Mouse (Mus musculus) liver, adult 2 months (tissue): Measurements from ENCODE around the gene AK157302. TPM values are rescaled to one million over a fixed set of nuclear protein-coding genes. Genes with fewer than 3 reads are reported as not detected.

Source experiments
- DNase-seq: peaks from one replicate; pipeline ENCODE4 v3.0.0-alpha.2; 2011; ENCODE audit warnings: low read depth, low spot score; ENCODE audit errors: extremely low read depth
- H3K27ac ChIP-seq: fragments of 200-500 bp; replicated peaks from 2 replicates; pipeline ENCODE4 v1.5.1; 2012; ENCODE audit warnings: low read depth, mild to moderate bottlenecking, control low read depth, inconsistent platforms, low read length; ENCODE audit not compliant: insufficient read depth
- H3K27me3 ChIP-seq: fragments of 200-500 bp; 2 replicates; pipeline ENCODE4 v1.6.1; 2012; ENCODE audit warnings: mild to moderate bottlenecking, moderate library complexity, low read length, inconsistent platforms; ENCODE audit not compliant: control insufficient read depth, insufficient read depth
- H3K36me3 ChIP-seq: fragments of 200-500 bp; 2 replicates; pipeline ENCODE4 v1.6.1; 2012; ENCODE audit warnings: low read length, inconsistent platforms; ENCODE audit not compliant: control insufficient read depth, insufficient read depth
- H3K4me1 ChIP-seq: fragments of 200-500 bp; 2 replicates; pipeline ENCODE4 v1.6.1; 2011; ENCODE audit warnings: low read length; ENCODE audit not compliant: control insufficient read depth, insufficient read depth
- H3K4me3 ChIP-seq: fragments of 200-500 bp; 2 replicates; pipeline ENCODE4 v1.5.1; 2011; ENCODE audit warnings: low read depth, mild to moderate bottlenecking, control low read depth, low read length, moderate library complexity; ENCODE audit not compliant: insufficient read depth
- H3K79me2 ChIP-seq: fragments of 200-500 bp; 2 replicates; pipeline ENCODE4 v1.6.1; 2012; ENCODE audit warnings: inconsistent platforms, mild to moderate bottlenecking, low read length, moderate library complexity; ENCODE audit not compliant: control insufficient read depth, insufficient read depth
- H3K9ac ChIP-seq: fragments of 200-500 bp; 2 replicates; pipeline ENCODE4 v1.6.1; 2012; ENCODE audit warnings: low read depth, mild to moderate bottlenecking, control low read depth, inconsistent platforms, low read length
- CTCF ChIP-seq: fragments of 200-500 bp; IDR thresholded peaks from 2 replicates; pipeline ENCODE4 v1.5.1; 2011; ENCODE audit warnings: low read depth, low read length, control low read depth
- POLR2A ChIP-seq: fragments of 200-500 bp; IDR thresholded peaks from 2 replicates; pipeline ENCODE4 v1.6.1; 2011; ENCODE audit warnings: low read length, control low read depth; ENCODE audit not compliant: insufficient read depth; ENCODE audit errors: extremely low read depth
- WGBS: fragments of 180-500 bp; shearing (Covaris S2); methylation state at CpG from one replicate; pipeline ENCODE4 v1.1.7; 2018; 5-methylcytosine and 5-hydroxymethylcytosine counted together
- polyA plus RNA-seq: library from polyadenylated mRNA; depleted of rRNA; stranded (reverse); fragments of >200 nt; gene quantifications from 2 replicates; pipeline ENCODE4 v1.2.3, GENCODE M21; 2012; rRNA removed
- total RNA-seq: library from RNA; depleted of rRNA; stranded (reverse); fragments of >200 nt; gene quantifications from 2 replicates; pipeline ENCODE4 v1.2.3, GENCODE M21; 2014; rRNA removed

AK157302 gene
- total RNA-seq, result 0.27 and 0.28 TPM in 2 replicates
- polyA plus RNA-seq, result 0.11 TPM in 1 of 2 replicates, not detected in the other

DNA sequence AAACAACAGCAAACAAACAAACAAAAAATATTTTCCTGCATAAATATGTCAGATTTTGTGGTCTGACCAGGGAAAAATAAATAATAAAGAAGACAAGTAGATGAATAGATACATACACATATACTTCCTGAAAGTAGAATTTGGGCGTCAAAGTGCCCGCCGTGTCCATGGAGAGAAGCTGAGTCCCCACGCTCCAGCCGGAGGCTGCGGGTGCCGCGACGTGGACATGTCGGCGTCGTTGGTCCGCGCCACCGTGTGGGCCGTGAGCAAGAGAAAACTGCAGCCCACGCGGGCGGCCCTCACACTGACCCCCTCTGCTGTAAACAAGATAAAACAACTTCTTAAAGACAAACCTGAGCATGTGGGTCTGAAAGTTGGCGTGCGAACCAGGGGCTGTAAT is at the start of gene AK157302:
AK157302 (plus strand) TSS at position 144 of the 400 bp plus-strand sequence.
- H3K4me3 ChIP-seq, result no peak within 1 kb of the TSS
- WGBS, result 93% methylated on average over 21 of the region's 21 CpGs
- no peak for TF ChIP-seq CTCF
- no peak for TF ChIP-seq POLR2A
- DNase-seq, result no peak
- no peaks in the 10 kb centered on the region for H3K27me3 ChIP-seq
- no peaks in the 10 kb centered on the region for H3K79me2 ChIP-seq
- H3K27ac ChIP-seq, result no peak within 1 kb of the TSS
- H3K36me3 ChIP-seq, result no peaks in the 10 kb centered on the region
- no peak within 1 kb of the TSS for H3K9ac ChIP-seq
- no peaks in the 10 kb centered on the region for H3K4me1 ChIP-seq

DNA sequence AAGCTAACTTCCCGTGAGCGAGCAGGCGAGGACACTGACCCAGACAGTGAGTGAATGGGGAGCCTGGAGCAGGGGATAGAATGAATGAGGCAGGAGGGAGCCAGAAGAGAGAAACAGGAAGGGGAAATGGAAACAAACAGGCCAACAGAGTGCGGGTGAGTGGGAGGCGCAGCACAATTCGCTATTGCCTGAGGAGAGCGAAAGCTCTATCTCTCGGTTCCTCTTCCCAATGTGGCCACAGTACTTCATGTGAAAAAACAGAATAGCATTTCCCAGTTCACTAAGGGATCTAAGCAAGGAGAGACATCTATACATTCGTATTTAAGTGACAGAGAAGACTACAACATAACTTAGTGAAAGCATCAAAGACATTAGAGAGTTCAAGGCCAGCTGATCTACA is 48.2 kb upstream of the AK157302 start:
- Histone ChIP-seq H3K27me3 (no peaks in the 10 kb centered on the region), H3K4me1 (peaks cover 16% of the 10 kb centered on the region), H3K4me3 (no peak overlapping the region), H3K36me3 (peaks cover 52% of the 10 kb centered on the region), H3K27ac (no peak overlapping the region), H3K79me2 (peaks cover 8% of the 10 kb centered on the region; the same call in 1 of the 2 replicates), H3K9ac (no peak overlapping the region)
- DNase-seq, result no peak
- WGBS, result 72% methylated on average over 9 of the region's 9 CpGs
- TF ChIP-seq POLR2A (no peak), CTCF (no peak)

- H3K27ac ChIP-seq, result peak overlapping the region; percentile 75; the same call in 1 of the 2 replicates
- H3K27me3 ChIP-seq, result no peaks in the 10 kb centered on the region
- 63% methylated on average over 16 of the region's 16 CpGs for WGBS
- peak overlapping the region; percentile 12; the same call in 1 of the 2 replicates for H3K9ac ChIP-seq
- H3K36me3 ChIP-seq, result peaks cover 52% of the 10 kb centered on the region
- peaks cover 19% of the 10 kb centered on the region; the same call in 1 of the 2 replicates for H3K79me2 ChIP-seq
- peaks cover 18% of the 10 kb centered on the region for H3K4me1 ChIP-seq
- no peak overlapping the region for H3K4me3 ChIP-seq
- no peak for TF ChIP-seq CTCF
- no peak for TF ChIP-seq POLR2A
- peak; percentile 91 for DNase-seq
Observed at GRCm38 (mm10) chr13:21447856-21448614, 47.0 kb upstream of the AK157302 start.

DNA sequence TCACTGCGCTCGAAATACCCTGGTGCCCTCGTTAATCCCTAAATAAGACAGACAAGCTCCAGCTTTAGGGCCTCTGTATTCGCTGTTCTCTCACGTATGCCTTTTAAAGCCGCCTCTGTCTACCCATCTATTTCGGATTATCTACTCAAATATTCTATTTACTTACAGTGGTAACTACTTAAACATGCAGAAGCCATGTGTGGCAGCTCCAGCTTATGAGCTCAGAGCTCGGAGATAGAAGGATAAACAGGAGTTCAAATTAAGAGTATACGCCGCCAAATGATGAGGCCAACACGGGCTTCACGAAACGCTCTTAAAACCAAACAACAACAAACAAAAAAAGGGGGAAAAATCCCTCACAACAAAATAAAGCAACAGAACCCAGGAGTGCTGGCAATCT is 42.0 kb upstream of the AK157302 start:
- Histone ChIP-seq H3K27me3 (no peaks in the 10 kb centered on the region), H3K4me3 (peak overlapping the region; percentile 77), H3K36me3 (peaks cover 10% of the 10 kb centered on the region), H3K9ac (peak overlapping the region; percentile 80), H3K79me2 (peaks cover 16% of the 10 kb centered on the region; the same call in 1 of the 2 replicates), H3K4me1 (peaks cover 16% of the 10 kb centered on the region), H3K27ac (peak overlapping the region; percentile 75)
- no peak for DNase-seq
- TF ChIP-seq POLR2A (no peak), CTCF (no peak)
- under 1% methylated on average over 13 of the region's 13 CpGs for WGBS

GRCm38 (mm10) chr13:21453449-21453848 is 41.6 kb upstream of the AK157302 start, which contains the start of gene Zscan26:
Gene Zscan26, minus strand, starts transcription at chr13:21453730.
- Histone ChIP-seq H3K79me2 (peaks cover 16% of the 10 kb centered on the region; the same call in 1 of the 2 replicates), H3K27me3 (no peaks in the 10 kb centered on the region), H3K36me3 (peaks cover 10% of the 10 kb centered on the region), H3K4me3 (peak within 1 kb of the TSS; percentile 77), H3K9ac (peak within 1 kb of the TSS; percentile 80), H3K4me1 (peaks cover 15% of the 10 kb centered on the region), H3K27ac (peak within 1 kb of the TSS; percentile 75)
- TF ChIP-seq CTCF (no peak), POLR2A (peak; percentile 77)
- DNase-seq, result peak; percentile 90
- WGBS, result under 1% methylated on average over 23 of the region's 23 CpGs
